Comparison of ENCODE assay signal across 8 mouse cellular contexts in the genomic region with DNA sequence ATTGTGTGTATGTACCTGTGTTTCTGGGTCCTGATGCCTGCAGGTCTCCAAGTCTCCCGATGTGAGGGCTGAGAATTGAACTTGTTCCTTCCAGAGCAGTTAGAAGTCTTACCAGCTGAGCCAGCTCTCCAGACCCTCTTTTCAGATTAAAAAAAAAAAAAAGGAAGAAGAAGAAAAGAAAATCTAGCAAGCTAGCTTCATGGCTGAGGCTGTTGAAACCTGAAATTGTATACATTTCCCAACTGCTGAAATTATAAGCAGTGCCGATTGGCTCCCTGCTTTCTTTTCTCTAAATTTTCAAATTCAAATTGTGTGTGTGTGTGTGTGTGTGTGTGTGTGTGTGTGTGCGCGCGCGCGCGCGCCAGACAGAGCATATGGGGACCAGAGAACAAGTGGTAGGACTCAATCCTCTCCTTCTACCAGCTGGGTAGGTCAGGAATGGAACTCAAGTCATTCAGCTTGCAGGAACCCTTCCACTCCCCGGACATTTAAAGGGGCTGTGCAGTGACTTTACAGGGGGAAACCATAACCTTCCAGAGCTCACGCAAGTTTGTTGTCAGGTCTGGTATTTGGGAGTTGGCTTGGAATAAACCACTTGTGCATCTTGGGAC. TPM values are rescaled to one million over a fixed set of nuclear protein-coding genes. Genes with fewer than 3 reads are reported as not detected.
DNase-seq lines count a peak whose midpoint lies in the region; ATAC-seq and TF ChIP-seq lines count a peak whose summit lies in the region.

No protein-coding gene starts in this region.

- peak overlapping the region; percentile 61; the same call in 1 of the 2 replicates for H3K4me3 ChIP-seq in kidney, adult 2 months (ENCODE audit: insufficient read depth, low read depth, low read length)
- H3K4me3 ChIP-seq in E14TG2a.4 (replicated peaks; ENCODE audit: low read length), result peak overlapping the region; percentile 14; the same call in 1 of the 2 replicates
- H3K4me3 ChIP-seq in midbrain, embryonic 13.5 days (replicated peaks), result peak overlapping the region; percentile 45

- no peak for TF ChIP-seq CTCF in kidney, adult 2 months (conservative IDR thresholded peaks at IDR 0.05; ENCODE audit: insufficient read depth, insufficient read length, low read depth, low read length)
- TF ChIP-seq CTCF in E14TG2a.4 (conservative IDR thresholded peaks at IDR 0.05; ENCODE audit: low read length), result no peak

- no peaks in the 10 kb centered on the region for H3K9me3 ChIP-seq in E14TG2a.4 (ENCODE audit: low read length)
- no peaks in the 10 kb centered on the region for H3K9me3 ChIP-seq in midbrain, embryonic 13.5 days

- H3K27ac ChIP-seq in kidney, adult 2 months (ENCODE audit: insufficient read depth, low read depth, low read length), result no peak overlapping the region
- peak overlapping the region; percentile 89 for H3K27ac ChIP-seq in midbrain, embryonic 13.5 days

- H3K9ac ChIP-seq in midbrain, embryonic 13.5 days (replicated peaks), result peak overlapping the region; percentile 65

- peak; percentile 16; the same call in 1 of the 2 replicates for ATAC-seq in midbrain, embryonic 13.5 days

- no peaks in the 10 kb centered on the region for H3K36me3 ChIP-seq in kidney, adult 2 months (ENCODE audit: control insufficient read depth, insufficient read depth, low read length)
- H3K36me3 ChIP-seq in E14TG2a.4 (ENCODE audit: insufficient read depth, low read length), result peaks cover 34% of the 10 kb centered on the region
- no peaks in the 10 kb centered on the region for H3K36me3 ChIP-seq in midbrain, embryonic 13.5 days

- peaks cover 9% of the 10 kb centered on the region; the same call in 1 of the 2 replicates for H3K4me1 ChIP-seq in kidney, adult 2 months (ENCODE audit: control insufficient read depth, insufficient read depth, low read length)
- peaks cover 66% of the 10 kb centered on the region for H3K4me1 ChIP-seq in E14TG2a.4 (replicated peaks; ENCODE audit: low read depth, low read length)
- H3K4me1 ChIP-seq in midbrain, embryonic 13.5 days (replicated peaks), result peaks cover 20% of the 10 kb centered on the region

- no peaks in the 10 kb centered on the region for H3K27me3 ChIP-seq in kidney, adult 2 months (replicated peaks; ENCODE audit: control insufficient read depth, insufficient read depth, low read length)
- no peaks in the 10 kb centered on the region for H3K27me3 ChIP-seq in E14TG2a.4 (ENCODE audit: insufficient read depth, low read length)
- no peaks in the 10 kb centered on the region for H3K27me3 ChIP-seq in midbrain, embryonic 13.5 days

- no peak for DNase-seq in kidney, adult 2 months
- DNase-seq in kidney, postnatal 25 days, result no peak
- DNase-seq in cerebellum, postnatal 25 days, result peak; percentile 33 to 38
- peak; percentile 14 for DNase-seq in induced T-regulatory cell, adult 2 months (ENCODE audit: low read depth)
- DNase-seq in testis, postnatal 14 days (ENCODE audit: low spot score), result no peak
- DNase-seq in urinary bladder, adult 2 months (ENCODE audit: low spot score), result no peak

- 39% methylated on average over 11 of the region's 11 CpGs for WGBS in kidney, adult 2 months
- 47% methylated on average over 11 of the region's 11 CpGs for WGBS in midbrain, embryonic 13.5 days

- TF ChIP-seq POLR2A in kidney, adult 2 months (IDR thresholded peaks at IDR 0.05; ENCODE audit: low read depth, low read length), result no peak

- peak overlapping the region; percentile 61 for H3K4me2 ChIP-seq in midbrain, embryonic 13.5 days (replicated peaks)

RNA-seq across cellular contexts. Expression of a gene that starts 30.1 kb away (rescaled TPM):
- 215 and 254 TPM in 2 replicates for polyA plus RNA-seq in kidney, adult 2 months (2012; rRNA removed)
- 8.7 and 10.2 TPM in 2 replicates for polyA plus RNA-seq in midbrain, embryonic 13.5 days (2015; fragmentation: Nextera tagmentation; extraction: Ambion mirVana)
- 15.3 and 16.5 TPM in 2 replicates for polyA plus RNA-seq in urinary bladder, adult 2 months (2012; rRNA removed)

RNA-seq across cellular contexts. Expression of a gene that starts 30.2 kb away (rescaled TPM):
- polyA plus RNA-seq in kidney, adult 2 months (2012; rRNA removed), result 4.2 and 5.9 TPM in 2 replicates
- 36.1 and 39.7 TPM in 2 replicates for polyA plus RNA-seq in midbrain, embryonic 13.5 days (2015; fragmentation: Nextera tagmentation; extraction: Ambion mirVana)
- 0.15 and 0.21 TPM in 2 replicates for polyA plus RNA-seq in urinary bladder, adult 2 months (2012; rRNA removed)

RNA-seq across cellular contexts. Expression of a gene that starts 41.9 kb away (rescaled TPM):
- polyA plus RNA-seq in kidney, adult 2 months (2012; rRNA removed), result 2.3 and 3.2 TPM in 2 replicates
- polyA plus RNA-seq in midbrain, embryonic 13.5 days (2015; fragmentation: Nextera tagmentation; extraction: Ambion mirVana), result 1.4 and 1.8 TPM in 2 replicates
- polyA plus RNA-seq in urinary bladder, adult 2 months (2012; rRNA removed), result 23.3 and 30.0 TPM in 2 replicates

RNA-seq across cellular contexts. Expression of a gene that starts 53.2 kb away (rescaled TPM):
- polyA plus RNA-seq in kidney, adult 2 months (2012; rRNA removed), result 9.7 and 11.4 TPM in 2 replicates
- 28.7 and 29.1 TPM in 2 replicates for polyA plus RNA-seq in midbrain, embryonic 13.5 days (2015; fragmentation: Nextera tagmentation; extraction: Ambion mirVana)
- polyA plus RNA-seq in urinary bladder, adult 2 months (2012; rRNA removed), result 17.8 and 18.4 TPM in 2 replicates

Comparison
In these comparisons a context has a peak if more than half of its experiments do, and no peak if none do; other contexts are left out.
1. DNase-seq: peak in cerebellum, postnatal 25 days (2 of 2) and induced T-regulatory cell, adult 2 months (single experiment); none in kidney, adult 2 months (single experiment), kidney, postnatal 25 days (0 of 2), testis, postnatal 14 days (single experiment) and urinary bladder, adult 2 months (single experiment).
2. RNA of a gene that starts 30.1 kb away (polyA plus RNA-seq): 215 to 254 TPM in kidney, adult 2 months; 15.3 to 16.5 TPM in urinary bladder, adult 2 months and 8.7 to 10.2 TPM in midbrain, embryonic 13.5 days; every median in the first group is over 10 times any median in the second.
3. Peak in every context shown above with its lines, with median percentiles within 50 percentile points of each other: H3K4me3 ChIP-seq.